Mouse (Mus musculus): Measurements from ENCODE around the gene Slc31a2.

DNA sequence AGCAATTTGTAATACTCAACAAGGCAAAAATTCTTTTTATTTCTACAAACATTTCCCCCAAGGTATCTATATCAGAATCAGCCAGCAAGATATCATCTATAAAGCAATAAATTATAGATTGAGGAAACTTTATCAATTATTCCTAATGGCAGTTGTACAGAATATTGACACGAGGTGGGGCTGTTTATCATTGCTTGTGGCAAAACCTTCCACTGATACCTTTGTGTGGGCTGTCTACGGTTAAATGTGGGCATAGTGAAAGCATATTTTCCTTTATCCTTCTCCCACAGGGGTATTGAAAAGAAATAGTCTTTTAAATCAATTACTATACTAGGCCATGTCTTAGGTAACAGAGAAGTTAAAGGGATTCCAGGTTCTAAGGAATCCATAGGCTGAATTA lies 48.9 kb upstream of the Slc31a2 start:
- TF ChIP-seq POLR2A (IDR thresholded peaks at IDR 0.05; ENCODE audit: borderline replicate concordance, extremely low read depth, insufficient read depth, insufficient read length, poor library complexity, severe bottlenecking) (no peak), CTCF (IDR thresholded peaks at IDR 0.05; ENCODE audit: borderline replicate concordance, extremely low read depth, insufficient read depth, insufficient read length) (no peak)
